Mouse (Mus musculus): ENCODE measurements around the gene Pllp. TPM values are rescaled to one million over a fixed set of nuclear protein-coding genes. Genes with fewer than 3 reads are reported as not detected.

Pllp gene
- 1 to 10 TPM in 1 of 2 experiments, under 1 TPM in 1; 0.51 to 3.4 TPM for total RNA-seq (2021)
- long read RNA-seq, experiment 1, partial matches to known transcripts = 0 of 2 reads
- long read RNA-seq, experiment 1, other reads (novel, unspliced or antisense) = 1 of 2 reads
- long read RNA-seq, experiment 2, partial matches to known transcripts = 0 of 1 reads
- long read RNA-seq, experiment 2, other reads (novel, unspliced or antisense) = 0 of 1 reads

- intact Hi-C loops (cut with DNase I) = no loop called here
- DNase-seq = no peak
These were observed at the start of gene Pllp for GRCm38 (mm10) chr8:94695994-94696384. Pllp (minus strand) TSS chr8:94696278.

DNA sequence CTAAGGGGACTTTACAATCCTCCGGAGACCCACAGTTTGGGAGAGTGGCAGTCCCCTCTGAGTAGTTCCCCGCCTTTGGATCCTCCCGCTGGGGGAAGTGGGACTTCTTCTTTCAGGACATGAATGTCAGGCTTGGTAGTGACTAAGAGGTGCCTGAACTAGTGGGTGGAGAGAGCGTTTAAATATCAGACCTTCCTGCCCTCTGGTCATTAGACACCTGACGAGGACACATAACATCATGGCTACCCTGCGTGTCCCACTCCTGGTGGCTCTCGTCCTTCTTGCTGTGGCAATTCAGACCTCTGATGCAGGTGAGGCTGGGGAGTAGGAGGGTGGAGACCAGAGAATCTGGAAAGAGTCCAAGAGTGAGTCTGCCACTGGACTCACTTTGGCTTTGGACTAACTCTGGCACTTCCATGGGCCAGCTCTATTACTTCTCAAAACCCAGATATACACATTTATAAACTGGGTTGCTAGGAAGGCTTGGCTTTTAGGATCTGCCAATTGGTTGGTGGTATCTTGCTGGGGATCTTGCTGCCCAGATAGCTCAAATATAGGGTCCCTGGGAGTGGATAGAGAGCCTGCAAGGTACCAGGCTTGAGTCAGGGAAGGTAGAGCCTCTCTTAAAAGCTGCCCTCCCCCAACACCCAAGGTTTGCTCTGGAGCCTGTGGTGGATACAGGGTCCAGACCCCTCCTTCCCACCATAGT lies 49.6 kb upstream of the Pllp start, which contains the start of gene Ccl22:
Gene Ccl22 (plus strand): TSS at position 115 of the 709 bp plus-strand sequence.
- no peak for DNase-seq
- intact Hi-C loops (cut with DNase I) = no loop called here

GRCm38 (mm10) chr8:94744972-94745371 lies 48.9 kb upstream of the Pllp start:
- intact Hi-C loops (cut with DNase I) = no loop called here
- DNase-seq = no peak

GRCm38 (mm10) chr8:94744484-94744883 lies 48.4 kb upstream of the Pllp start:
- DNase-seq = no peak
- intact Hi-C loops (cut with DNase I) = no loop called here

DNA sequence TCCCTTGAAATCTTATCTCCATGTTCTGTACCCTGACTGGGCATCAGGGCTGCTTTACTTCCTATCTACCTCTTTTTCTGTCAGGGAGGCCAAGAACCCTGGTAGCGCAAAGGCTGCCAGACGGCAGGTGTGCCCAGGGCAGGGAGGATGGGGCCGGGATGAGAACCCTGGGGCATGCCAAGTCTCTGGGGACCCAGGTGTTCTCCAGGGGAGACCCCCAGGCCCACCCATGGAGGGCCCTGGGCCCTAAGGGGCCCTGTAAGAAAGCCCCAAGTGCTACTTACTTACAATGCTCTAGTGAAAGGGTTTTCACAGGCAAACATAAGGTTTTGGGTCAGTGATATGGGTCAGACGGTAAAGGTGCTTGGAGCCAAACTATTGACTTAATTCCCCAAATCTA lies 45.6 kb upstream of the Pllp start:
- intact Hi-C loops (cut with DNase I) = no loop called here

DNA sequence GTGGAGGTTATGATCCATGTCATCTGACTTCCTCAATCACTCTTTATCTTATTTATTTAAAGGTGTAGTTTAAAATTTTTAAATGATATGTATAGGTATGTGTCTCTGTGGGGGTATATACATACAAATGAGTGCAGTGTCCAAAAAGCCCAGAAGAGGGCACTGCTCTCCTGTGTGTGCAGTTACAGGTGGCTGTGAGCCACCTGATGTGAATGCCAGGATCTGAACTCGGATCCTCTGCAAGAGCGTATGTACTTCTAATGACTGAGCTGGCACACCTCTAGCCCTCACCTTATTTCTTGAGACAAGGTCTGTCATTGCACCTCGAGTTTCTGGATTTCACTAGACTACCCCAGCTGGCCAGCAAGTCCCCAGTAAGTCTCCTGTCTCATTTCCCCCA lies 44.5 kb upstream of the Pllp start:
- no peak for DNase-seq
- intact Hi-C loops (cut with DNase I) = no loop called here

More for the DNA sequence above, 45.6 kb upstream of the Pllp start:
- no peak for DNase-seq

DNA sequence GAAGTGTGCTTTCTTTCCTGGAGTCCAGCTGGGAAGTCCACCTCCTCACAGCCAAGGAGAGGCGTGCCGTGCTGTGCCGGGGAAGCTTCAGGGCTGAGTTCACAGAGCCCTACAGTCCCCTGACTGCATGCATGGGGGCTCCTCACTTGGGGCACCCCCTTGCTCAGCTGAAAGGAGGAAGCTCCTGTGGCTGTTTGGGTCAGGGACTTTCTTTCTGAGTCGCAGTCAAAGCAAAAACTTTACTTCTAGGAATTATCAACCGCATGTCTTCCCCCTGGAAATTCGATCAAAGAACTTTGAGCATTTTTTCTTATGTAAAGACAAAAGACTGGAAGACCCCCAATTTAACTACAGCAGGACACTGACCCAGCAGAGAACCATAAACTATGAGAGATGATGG lies 43.8 kb upstream of the Pllp start:
- DNase-seq = no peak
- intact Hi-C loops (cut with DNase I) = no loop called here

GRCm38 (mm10) chr8:94735426-94736094 lies 39.5 kb upstream of the Pllp start:
- intact Hi-C loops (cut with DNase I) = no loop called here
- DNase-seq = no peak

DNA sequence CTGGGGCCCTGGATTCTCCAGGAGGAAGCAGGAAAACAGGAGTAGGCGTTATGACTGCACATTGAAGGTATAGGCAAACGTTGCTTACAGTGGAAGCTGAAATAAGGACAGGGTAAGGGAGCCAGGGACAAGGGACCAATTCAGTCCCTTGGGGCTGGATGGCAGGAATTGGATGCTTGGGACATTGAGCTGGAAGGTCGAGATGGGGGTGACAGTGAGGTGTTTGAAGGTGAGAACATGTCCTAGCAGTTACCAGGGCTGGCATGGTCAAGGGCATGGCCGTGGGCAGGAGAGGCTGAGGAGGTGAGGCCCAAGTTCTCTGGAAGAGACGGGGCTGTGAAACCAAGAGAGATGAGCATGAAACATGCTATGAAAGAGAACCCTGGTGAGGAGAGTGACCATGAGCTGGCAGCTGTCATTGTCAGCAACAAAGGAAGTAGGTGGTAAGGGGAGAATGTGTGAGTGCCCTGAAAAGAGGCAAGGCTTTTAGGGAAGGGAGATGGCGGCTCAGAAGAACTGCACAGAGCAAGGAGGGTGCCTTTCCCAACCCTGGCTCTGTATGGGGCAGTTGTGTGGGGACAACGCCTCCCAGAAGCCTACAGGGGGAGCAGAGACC lies 38.8 kb upstream of the Pllp start:
- intact Hi-C loops (cut with DNase I) = no loop called here
- DNase-seq = no peak

GRCm38 (mm10) chr8:94733821-94734465 lies 37.9 kb upstream of the Pllp start:
- no peak for DNase-seq
- intact Hi-C loops (cut with DNase I) = no loop called here

DNA sequence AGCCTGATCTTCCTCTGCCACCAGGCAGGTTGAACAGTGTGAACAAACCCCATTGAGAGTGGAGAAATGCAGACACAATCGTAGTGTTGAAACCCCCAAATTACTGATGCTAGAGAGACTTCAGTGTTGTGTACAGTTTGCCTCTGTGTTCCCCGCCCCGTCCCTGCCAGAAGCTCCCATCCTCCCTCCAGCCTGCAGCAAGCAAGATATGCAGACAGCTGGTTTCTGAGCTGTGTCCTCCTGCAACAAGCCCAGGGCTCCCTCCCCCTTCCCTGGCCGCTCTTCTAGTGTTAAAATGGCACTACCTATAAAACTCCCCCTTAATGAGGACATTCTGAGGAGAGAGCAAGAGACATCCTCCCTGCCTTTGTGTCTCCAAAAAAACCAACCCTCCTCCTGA lies 33.2 kb upstream of the Pllp start:
- intact Hi-C loops (cut with DNase I) = no loop called here
- no peak for DNase-seq

GRCm38 (mm10) chr8:94725998-94726397 lies 29.9 kb upstream of the Pllp start:
- DNase-seq = no peak
- intact Hi-C loops (cut with DNase I) = no loop called here

DNA sequence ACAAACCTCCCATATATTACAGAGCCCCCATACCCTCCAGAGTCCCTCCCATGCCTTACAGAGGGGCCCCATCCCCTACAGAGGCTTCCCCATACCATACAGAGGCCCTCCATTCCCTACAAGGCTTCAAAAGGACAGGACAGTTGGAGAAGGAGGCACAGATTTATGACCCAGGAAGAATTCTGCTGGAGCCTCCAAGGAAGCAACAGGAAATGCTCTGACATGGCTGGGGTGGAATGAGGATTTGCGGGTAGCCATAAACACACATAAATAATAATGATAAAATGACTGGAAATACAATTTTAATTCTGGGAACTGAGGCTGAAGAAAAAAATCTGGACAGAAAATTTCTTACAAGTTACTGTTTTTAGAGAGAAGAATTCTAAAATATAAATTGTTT lies 20.8 kb upstream of the Pllp start:
- intact Hi-C loops (cut with DNase I) = no loop called here
- DNase-seq = no peak

- no peak for DNase-seq
- intact Hi-C loops (cut with DNase I) = no loop called here
These were observed 19.8 kb upstream of the Pllp start for GRCm38 (mm10) chr8:94715871-94716270.

- no peak for DNase-seq
- intact Hi-C loops (cut with DNase I) = no loop called here
These were observed 18.5 kb upstream of the Pllp start for GRCm38 (mm10) chr8:94714556-94714955.

GRCm38 (mm10) chr8:94711160-94711718 lies 15.2 kb upstream of the Pllp start:
- DNase-seq = no peak
- intact Hi-C loops (cut with DNase I) = no loop called here

- no peak for DNase-seq
- intact Hi-C loops (cut with DNase I) = no loop called here
These were observed 14.3 kb upstream of the Pllp start for GRCm38 (mm10) chr8:94710336-94710735.

DNA sequence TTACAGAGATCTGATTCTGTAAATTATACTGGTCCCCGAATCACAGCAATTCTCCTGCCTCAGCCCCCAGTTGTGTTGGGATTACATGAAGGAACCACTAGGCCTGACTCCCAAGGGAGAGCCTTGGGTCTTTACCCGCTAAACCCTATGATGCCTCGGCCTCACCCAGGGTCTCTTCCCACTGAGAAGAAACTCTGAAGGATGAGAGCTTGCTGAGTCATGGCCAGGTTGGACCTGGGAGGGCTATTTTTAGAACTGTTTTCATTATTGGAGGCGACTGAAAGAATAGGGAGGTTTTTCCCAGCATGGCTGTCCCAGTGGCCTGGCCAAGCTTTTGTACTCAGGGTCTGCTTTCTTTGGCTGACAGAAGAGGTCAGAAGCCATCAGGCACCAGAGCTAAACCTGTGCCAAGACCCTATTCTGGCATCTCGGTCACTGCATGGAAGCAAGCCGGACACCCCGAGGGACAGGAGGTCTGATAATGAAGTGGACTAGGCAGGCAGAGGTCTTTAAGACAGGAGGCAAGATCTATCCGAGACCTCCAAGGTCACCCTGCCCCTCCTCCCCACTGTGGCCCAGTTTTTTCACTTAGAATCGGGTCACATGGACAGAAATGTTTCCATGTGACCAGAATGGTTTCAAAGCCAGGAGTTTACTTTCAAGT lies 10.8 kb upstream of the Pllp start:
- no peak for DNase-seq
- intact Hi-C loops (cut with DNase I) = no loop called here

DNA sequence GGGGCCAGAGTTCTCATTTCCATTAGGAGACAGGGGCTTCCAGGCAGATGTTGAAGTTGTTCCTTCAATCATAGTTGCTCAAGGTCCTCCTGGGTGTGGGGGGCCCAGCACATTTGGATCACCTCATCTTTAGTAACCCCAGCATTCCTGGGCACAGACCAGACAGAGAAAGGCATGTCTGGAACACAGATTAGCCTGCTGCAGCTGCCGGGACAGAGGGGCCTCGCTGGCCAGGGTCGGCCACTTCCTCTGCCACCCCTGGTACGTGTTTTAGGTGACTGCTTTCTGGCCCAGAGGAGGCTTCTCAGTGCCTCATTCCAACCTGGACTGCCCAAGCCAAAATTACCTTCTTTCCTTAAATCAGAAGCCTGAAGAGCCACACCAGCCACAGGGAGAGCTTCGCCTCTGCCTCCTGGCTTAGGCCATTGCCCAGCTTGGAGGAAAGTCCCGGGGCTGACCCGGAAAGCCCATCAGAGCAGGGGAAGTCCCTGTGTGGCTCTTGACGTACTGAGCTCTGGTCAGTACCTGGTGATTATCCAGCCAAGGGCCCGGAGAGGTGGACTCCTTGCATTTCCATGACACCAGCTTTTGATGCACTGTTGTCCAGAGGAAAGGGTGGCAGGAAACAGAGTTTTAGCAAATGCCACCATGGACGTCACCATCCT lies 9.6 kb upstream of the Pllp start:
- intact Hi-C loops (cut with DNase I) = no loop called here
- no peak for DNase-seq

DNA sequence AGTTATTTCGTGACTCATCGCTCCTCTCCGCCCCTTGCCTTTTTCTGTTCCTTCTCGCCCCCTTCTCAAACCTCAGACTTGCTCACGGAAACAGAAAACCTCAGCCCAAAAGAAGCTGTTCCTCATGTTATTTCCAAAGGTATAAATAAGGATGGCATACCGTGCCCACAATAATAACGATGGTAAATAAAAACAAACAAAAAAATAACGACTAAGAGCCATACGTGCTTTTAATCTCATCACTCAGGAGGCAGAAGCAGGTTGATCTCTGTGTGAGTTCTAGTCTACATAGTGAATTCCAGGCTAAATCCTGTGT lies 8.5 kb upstream of the Pllp start:
- DNase-seq = no peak
- intact Hi-C loops (cut with DNase I) = loop anchor here (1.0 to 5.0 kb wide), 3 partner anchors 109 to 203 kb away; no protein-coding TSS in a partner anchor
